Mouse (Mus musculus) MEL (cell line): Measurements from ENCODE around the gene Pms1.

ENCODE experiments used
- CHD2 ChIP-seq: IDR thresholded peaks from 2 replicates; pipeline ENCODE4 v1.6.1; 2011; ENCODE audit warnings: low read length, improper control_type of control experiment
- CTCF ChIP-seq, 3 experiments: IDR thresholded peaks in 2 of 3; conservative IDR thresholded peaks in 1 of 3; 2 replicates each; pipeline ENCODE4 v1.5.1; 2011 to 2012; ENCODE audit warnings: low read length in 3 of 3, low read depth in 2 of 3, mild to moderate bottlenecking in 2 of 3, improper control_type of control experiment in 1 of 3, inconsistent platforms in 1 of 3, mixed read lengths in 1 of 3, moderate library complexity in 1 of 3; ENCODE audit not compliant: control insufficient read depth in 1 of 3, insufficient read depth in 1 of 3, poor library complexity in 1 of 3, severe bottlenecking in 1 of 3
- E2F4 ChIP-seq: IDR thresholded peaks from 2 replicates; pipeline ENCODE4 v1.6.1; 2011; ENCODE audit warnings: low read depth, low read length, improper control_type of control experiment, borderline replicate concordance
- GABPA ChIP-seq: IDR thresholded peaks from 2 replicates; pipeline ENCODE4 v1.6.1; 2012; ENCODE audit warnings: low read depth, mild to moderate bottlenecking, inconsistent platforms, low read length, improper control_type of control experiment, moderate library complexity
- HCFC1 ChIP-seq: IDR thresholded peaks from 2 replicates; pipeline ENCODE4 v1.6.1; 2012; ENCODE audit warnings: low read depth, mild to moderate bottlenecking, inconsistent platforms, low read length, improper control_type of control experiment, moderate library complexity
- MYC ChIP-seq: IDR thresholded peaks from 2 replicates; pipeline ENCODE4 v1.6.1; 2011; ENCODE audit warnings: low read depth, mild to moderate bottlenecking, low read length, improper control_type of control experiment, moderate library complexity
- SMC3 ChIP-seq: IDR thresholded peaks from 2 replicates; pipeline ENCODE4 v1.6.1; 2011; ENCODE audit warnings: low read depth, low read length, improper control_type of control experiment
- TAL1 ChIP-seq: IDR thresholded peaks from 2 replicates; pipeline ENCODE4 v1.6.1; 2012; ENCODE audit warnings: mild to moderate bottlenecking, inconsistent platforms, low read length, moderate library complexity, mixed read lengths
- USF1 ChIP-seq: IDR thresholded peaks from 2 replicates; pipeline ENCODE4 v1.6.1; 2014; ENCODE audit warnings: low read depth, mild to moderate bottlenecking, inconsistent platforms, low read length, improper control_type of control experiment, moderate library complexity
- ZC3H11A ChIP-seq: IDR thresholded peaks from 2 replicates; pipeline ENCODE4 v1.6.1; 2012; ENCODE audit warnings: low read depth, mild to moderate bottlenecking, inconsistent platforms, low read length, improper control_type of control experiment
- ZMIZ1 ChIP-seq: IDR thresholded peaks from 2 replicates; pipeline ENCODE4 v1.6.1; 2012; ENCODE audit warnings: low read depth, mild to moderate bottlenecking, inconsistent platforms, low read length, improper control_type of control experiment, moderate library complexity

DNA sequence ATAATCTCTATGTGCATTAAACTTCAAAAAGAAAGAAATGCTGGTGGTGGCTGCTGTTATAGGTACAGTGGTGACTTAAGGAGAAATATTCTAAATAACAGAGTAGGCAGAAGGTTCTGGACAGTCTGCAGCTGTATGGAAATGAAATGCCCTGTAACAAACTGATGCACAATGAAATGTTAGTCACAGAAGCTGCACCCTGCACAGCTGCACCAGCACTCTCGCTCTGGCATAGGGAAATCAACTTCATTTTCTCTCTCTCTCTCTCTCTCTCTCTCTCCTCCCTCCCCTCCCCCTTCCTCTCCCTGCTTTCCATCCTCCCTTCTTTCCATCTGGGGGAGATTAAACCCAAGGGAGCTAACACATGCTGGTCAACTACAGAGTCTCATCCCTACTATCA is 72.0 kb downstream of the Pms1 start:
- TF ChIP-seq USF1, result no peak
- no peak for TF ChIP-seq ZC3H11A
- no peak for TF ChIP-seq TAL1
- no peak for TF ChIP-seq CTCF (IDR thresholded peaks at IDR 0.05 in 2 of 3, conservative IDR thresholded peaks at IDR 0.05 in 1 of 3; ENCODE audit: control insufficient read depth in 1 of 3, insufficient read depth in 1 of 3, low read depth in 2 of 3, low read length in 3 of 3, poor library complexity in 1 of 3, severe bottlenecking in 1 of 3)
- no peak for TF ChIP-seq MYC
- no peak for TF ChIP-seq HCFC1
- no peak for TF ChIP-seq E2F4
- no peak for TF ChIP-seq GABPA
- no peak for TF ChIP-seq ZMIZ1
- TF ChIP-seq CHD2, result no peak
- TF ChIP-seq SMC3, result no peak
